Mouse (Mus musculus) kidney, postnatal 0 days (tissue): ENCODE results near the gene Ferd3l. TPM values are rescaled to one million over a fixed set of nuclear protein-coding genes. Genes with fewer than 3 reads are reported as not detected.

ENCODE experiments used
- ATAC-seq: fragments of 200-750 bp; cut with Nextera tagmentation; replicated peaks from 2 replicates; pipeline ENCODE4 v1.8.0; 2017; ENCODE audit warnings: low read depth, moderate number of reproducible peaks, moderate TSS enrichment, moderate library complexity; ENCODE audit not compliant: low FRiP score
- DNase-seq: peaks from one replicate; pipeline ENCODE4 v3.0.0-alpha.2; 2016; ENCODE audit warnings: low spot score
- H3K27ac ChIP-seq: fragments of 300-500 bp; sonication (generic); 2 replicates; pipeline ENCODE4 v1.5.1; 2014; ENCODE audit warnings: mild to moderate bottlenecking
- H3K27me3 ChIP-seq: fragments of 300-500 bp; sonication (generic); 2 replicates; pipeline ENCODE4 v1.6.1; 2014; ENCODE audit warnings: low read length, mixed read lengths; ENCODE audit not compliant: insufficient read depth
- H3K36me3 ChIP-seq: fragments of 300-500 bp; sonication (generic); 2 replicates; pipeline ENCODE4 v1.6.1; 2014; ENCODE audit warnings: low read length, mixed read lengths; ENCODE audit not compliant: insufficient read depth
- H3K4me1 ChIP-seq: fragments of 300-500 bp; sonication (generic); replicated peaks from 2 replicates; pipeline ENCODE4 v1.6.1; 2014; ENCODE audit warnings: antibody characterized with exemption, low read length, mixed read lengths; ENCODE audit not compliant: insufficient read depth
- H3K4me2 ChIP-seq: fragments of 300-500 bp; sonication (generic); 2 replicates; pipeline ENCODE4 v1.6.1; 2014; ENCODE audit warnings: mild to moderate bottlenecking, low read length, moderate library complexity, mixed read lengths
- H3K4me3 ChIP-seq: fragments of 300-500 bp; sonication (generic); replicated peaks from 2 replicates; pipeline ENCODE4 v1.5.1; 2014; ENCODE audit warnings: low read depth, low read length
- H3K9ac ChIP-seq: fragments of 300-500 bp; sonication (generic); 2 replicates; pipeline ENCODE4 v1.6.1; 2014; ENCODE audit warnings: low read depth, low read length
- H3K9me3 ChIP-seq: fragments of 300-500 bp; sonication (generic); replicated peaks from 2 replicates; pipeline ENCODE4 v1.6.1; 2016; ENCODE audit warnings: low read length, inconsistent platforms, mixed read lengths
- CTCF ChIP-seq: IDR thresholded peaks from 2 replicates; pipeline ENCODE4 v1.5.1; 2016; ENCODE audit warnings: antibody characterized with exemption, low read depth, mild to moderate bottlenecking, moderate library complexity
- WGBS: fragments of 180-500 bp; shearing (Covaris S2); extraction: QIAGEN DNeasy Blood & Tissue Kit; methylation state at CpG from one replicate; pipeline ENCODE4 v1.1.7; 2014; 5-methylcytosine and 5-hydroxymethylcytosine counted together
- polyA plus RNA-seq: library from polyadenylated mRNA; unstranded; fragments of >200 nt; fragmentation: Nextera tagmentation; extraction: Ambion mirVana; gene quantifications from 2 replicates; pipeline ENCODE4 v1.2.1, GENCODE M21; 2015

Ferd3l gene
- polyA plus RNA-seq, 1 experiment from 2014 or later = not detected

DNA sequence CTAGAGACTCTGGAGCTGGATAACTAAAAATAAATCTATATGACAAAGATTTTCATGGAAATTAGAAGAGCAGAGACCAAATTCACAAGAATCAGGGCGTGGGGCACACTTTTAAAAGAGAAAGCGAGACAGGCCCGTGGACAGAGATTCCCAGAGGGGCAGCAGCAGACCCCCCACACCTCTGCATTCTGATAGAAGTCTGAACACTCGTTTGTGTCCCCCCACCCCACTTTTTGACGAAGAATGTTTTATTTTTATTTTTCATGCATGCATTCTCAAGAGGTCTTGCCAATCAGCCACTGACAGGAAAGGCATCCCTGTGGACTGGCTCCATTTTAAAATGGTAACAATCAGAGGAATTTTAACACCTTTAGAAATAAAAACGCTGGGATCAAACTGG lies 31.0 kb downstream of the Ferd3l start:
- Histone ChIP-seq H3K9me3 (no peaks in the 10 kb centered on the region), H3K4me1 (peaks cover 18% of the 10 kb centered on the region; the same call in 1 of the 2 replicates), H3K4me2 (peak overlapping the region; percentile 84), H3K27me3 (peaks cover 61% of the 10 kb centered on the region), H3K4me3 (peak overlapping the region; percentile 64), H3K27ac (no peak overlapping the region), H3K36me3 (no peaks in the 10 kb centered on the region), H3K9ac (0 out of 2 replicates have a peak overlapping the region, but pooled peaks have one; percentile 76)
- no peak for TF ChIP-seq CTCF
- no peak for ATAC-seq
- no peak for DNase-seq
- WGBS = 10% methylated on average over 6 of the region's 6 CpGs

- Histone ChIP-seq H3K27me3 (peaks cover 61% of the 10 kb centered on the region), H3K4me2 (peak overlapping the region; percentile 31; the same call in 1 of the 2 replicates), H3K4me3 (no peak overlapping the region), H3K36me3 (no peaks in the 10 kb centered on the region), H3K27ac (no peak overlapping the region), H3K9ac (no peak overlapping the region), H3K9me3 (no peaks in the 10 kb centered on the region), H3K4me1 (peaks cover 18% of the 10 kb centered on the region; the same call in 1 of the 2 replicates)
- no peak for TF ChIP-seq CTCF
- ATAC-seq (no peak), DNase-seq (no peak)
- WGBS = 11% methylated on average over 3 of the region's 3 CpGs
Measured at GRCm38 (mm10) chr12:33959846-33960245, 31.6 kb downstream of the Ferd3l start.

DNA sequence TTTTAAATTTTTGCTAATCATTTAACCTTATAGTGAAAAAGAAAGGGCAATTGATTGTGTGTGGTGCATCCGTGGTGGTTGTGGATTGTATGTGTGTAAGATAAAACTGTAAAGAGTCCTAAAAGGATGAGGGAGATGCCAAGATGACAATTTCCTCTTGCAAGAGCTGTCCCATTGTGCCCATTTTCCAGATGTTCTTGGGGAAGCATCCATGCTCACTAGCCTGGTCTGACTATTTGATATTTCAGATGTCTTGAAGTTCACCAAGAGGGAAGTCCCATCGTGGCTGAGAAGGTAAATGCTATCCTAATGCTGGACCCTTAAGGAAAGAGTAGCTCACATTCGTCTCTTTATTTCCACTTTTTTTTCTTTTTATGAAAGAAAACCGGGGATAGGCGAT lies 32.8 kb downstream of the Ferd3l start:
- Histone ChIP-seq H3K27me3 (peaks cover 65% of the 10 kb centered on the region), H3K4me3 (no peak overlapping the region), H3K4me1 (peaks cover 16% of the 10 kb centered on the region; the same call in 1 of the 2 replicates), H3K36me3 (no peaks in the 10 kb centered on the region), H3K4me2 (no peak overlapping the region; the same call in 1 of the 2 replicates), H3K9ac (no peak overlapping the region), H3K9me3 (no peaks in the 10 kb centered on the region), H3K27ac (no peak overlapping the region)
- TF ChIP-seq CTCF = no peak
- WGBS = 28% methylated on average over 5 of the region's 5 CpGs
- DNase-seq (no peak), ATAC-seq (no peak)

DNA sequence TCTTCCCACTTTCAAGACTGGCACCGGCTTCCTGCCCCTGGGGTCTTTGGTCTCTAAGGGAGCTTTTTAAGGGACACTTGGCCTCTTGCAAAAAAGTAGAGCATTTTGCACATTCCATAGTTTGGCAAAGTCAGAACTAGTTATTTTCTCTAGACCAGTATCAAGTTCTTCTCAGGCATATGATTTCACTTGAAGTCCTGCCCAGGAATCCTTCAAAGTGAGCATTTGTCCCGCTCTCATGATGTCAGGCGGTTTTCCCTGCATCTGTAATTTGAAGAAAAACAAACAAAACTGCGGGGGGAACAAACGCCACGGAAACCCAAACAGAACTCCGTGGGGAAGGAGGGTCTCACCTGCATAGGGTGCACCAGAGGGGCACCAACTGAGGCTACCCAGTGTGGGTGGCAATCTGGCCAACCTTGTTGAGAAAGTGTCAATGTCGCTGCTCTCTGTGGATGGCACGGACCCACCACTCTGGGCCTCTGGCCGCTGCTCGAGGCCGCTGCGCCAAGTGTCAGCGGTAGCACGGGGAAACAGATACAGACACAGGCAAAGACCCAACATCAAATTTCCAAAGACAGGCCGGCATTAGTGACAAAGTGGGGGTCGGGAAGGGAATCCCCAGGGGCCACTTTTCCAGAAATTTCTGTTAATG lies 34.0 kb downstream of the Ferd3l start:
- no peak for DNase-seq
- Histone ChIP-seq H3K27ac (no peak overlapping the region), H3K9me3 (no peaks in the 10 kb centered on the region), H3K9ac (no peak overlapping the region), H3K4me3 (no peak overlapping the region), H3K27me3 (peaks cover 67% of the 10 kb centered on the region), H3K4me2 (no peak overlapping the region), H3K4me1 (peaks cover 16% of the 10 kb centered on the region; the same call in 1 of the 2 replicates), H3K36me3 (no peaks in the 10 kb centered on the region)
- 18% methylated on average over 17 of the region's 17 CpGs for WGBS
- no peak for ATAC-seq
- TF ChIP-seq CTCF = no peak

GRCm38 (mm10) chr12:33962773-33963130 lies 34.5 kb downstream of the Ferd3l start:
- peaks cover 13% of the 10 kb centered on the region; the same call in 1 of the 2 replicates for H3K4me1 ChIP-seq
- no peak overlapping the region for H3K4me2 ChIP-seq
- H3K27me3 ChIP-seq = peaks cover 67% of the 10 kb centered on the region
- no peak for TF ChIP-seq CTCF
- no peaks in the 10 kb centered on the region for H3K36me3 ChIP-seq
- H3K4me3 ChIP-seq = no peak overlapping the region
- ATAC-seq (no peak), DNase-seq (no peak)
- 35% methylated on average over 9 of the region's 9 CpGs for WGBS
- no peak overlapping the region for H3K27ac ChIP-seq
- H3K9ac ChIP-seq = no peak overlapping the region
- H3K9me3 ChIP-seq = no peaks in the 10 kb centered on the region

- H3K4me2 ChIP-seq = no peak overlapping the region
- no peak for TF ChIP-seq CTCF
- no peaks in the 10 kb centered on the region for H3K9me3 ChIP-seq
- no peaks in the 10 kb centered on the region for H3K36me3 ChIP-seq
- peaks cover 67% of the 10 kb centered on the region for H3K27me3 ChIP-seq
- 20% methylated on average over 15 of the region's 15 CpGs for WGBS
- H3K4me3 ChIP-seq = no peak overlapping the region
- no peak for ATAC-seq
- no peak overlapping the region for H3K9ac ChIP-seq
- no peak for DNase-seq
- H3K27ac ChIP-seq = no peak overlapping the region
- H3K4me1 ChIP-seq = peaks cover 11% of the 10 kb centered on the region
Measured at GRCm38 (mm10) chr12:33963671-33964369, 35.6 kb downstream of the Ferd3l start.
